Mouse (Mus musculus): ENCODE results near the gene Treml4. TPM values are rescaled to one million over a fixed set of nuclear protein-coding genes. Genes with fewer than 3 reads are reported as not detected.

Gene Treml4
- polyA plus RNA-seq, 1 experiment from 2014 or later, result 1.5 TPM

DNA sequence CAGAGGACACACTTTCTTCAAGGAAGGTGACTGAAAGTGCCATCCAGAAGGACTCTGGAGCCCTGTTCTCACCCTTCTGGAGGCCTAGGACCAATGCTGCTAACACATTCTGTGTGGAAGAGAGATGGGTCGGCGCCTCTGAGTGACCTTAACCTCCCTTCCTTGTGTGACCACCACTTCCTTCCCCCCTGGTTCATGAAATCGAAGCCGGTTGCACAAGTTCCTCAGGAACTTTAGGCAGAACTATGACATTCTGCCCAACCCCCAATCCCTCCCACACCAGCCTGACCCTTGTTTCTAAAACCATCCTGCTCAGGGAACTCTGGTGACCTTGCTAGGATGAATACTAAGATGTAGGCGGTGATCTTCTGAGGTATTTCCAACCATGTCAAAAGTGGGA, 60.2 kb downstream of the Treml4 start:
- Histone ChIP-seq H3K4me1 (replicated peaks; ENCODE audit: control insufficient read depth, insufficient read depth, low read length) (no peaks in the 10 kb centered on the region), H3K4me2 (ENCODE audit: low read length) (no peak overlapping the region), H3K9me3 (ENCODE audit: control insufficient read depth, low read length) (no peaks in the 10 kb centered on the region), H3K27ac (ENCODE audit: low read depth) (no peak overlapping the region), H3K27me3 (replicated peaks; ENCODE audit: control insufficient read depth, insufficient read depth, low read length) (no peaks in the 10 kb centered on the region), H3K4me3 (ENCODE audit: low read depth, low read length) (no peak overlapping the region), H3K9ac (ENCODE audit: low read length) (no peak overlapping the region), H3K36me3 (ENCODE audit: control insufficient read depth, insufficient read depth, low read length) (no peaks in the 10 kb centered on the region)
- ATAC-seq (replicated peaks; ENCODE audit: low FRiP score, low TSS enrichment, low read depth), result no peak
- WGBS, result 89% methylated on average over 5 of the region's 5 CpGs
- no peak for DNase-seq (ENCODE audit: low spot score)

Other genes with a start within 250 kb of the Treml4 start
- not detected in 2 replicates for gene 1700122O11Rik, start 226.0 kb upstream of the Treml4 start, polyA plus RNA-seq (2014; fragmentation: Nextera tagmentation; extraction: Ambion mirVana)
- not detected in 2 replicates for gene 1700067P10Rik, start 175.0 kb upstream of the Treml4 start, polyA plus RNA-seq (2014; fragmentation: Nextera tagmentation; extraction: Ambion mirVana)
- not detected in 2 replicates for gene 9830107B12Rik, start 118.0 kb upstream of the Treml4 start, polyA plus RNA-seq (2014; fragmentation: Nextera tagmentation; extraction: Ambion mirVana)
- gene A530064D06Rik, start 97.0 kb upstream of the Treml4 start, polyA plus RNA-seq (2014; fragmentation: Nextera tagmentation; extraction: Ambion mirVana), result 0.09 TPM in 1 of 2 replicates, not detected in the other
- gene Trem1, start 31.5 kb upstream of the Treml4 start, polyA plus RNA-seq (2014; fragmentation: Nextera tagmentation; extraction: Ambion mirVana), result 0.17 and 0.23 TPM in 2 replicates
- gene Trem3, start 16.5 kb upstream of the Treml4 start, polyA plus RNA-seq (2014; fragmentation: Nextera tagmentation; extraction: Ambion mirVana), result 0.19 and 0.30 TPM in 2 replicates
- 0.08 and 0.11 TPM in 2 replicates for gene Treml2, start 35.2 kb downstream of the Treml4 start, polyA plus RNA-seq (2014; fragmentation: Nextera tagmentation; extraction: Ambion mirVana)
- gene B430306N03Rik, start 51.8 kb downstream of the Treml4 start, polyA plus RNA-seq (2014; fragmentation: Nextera tagmentation; extraction: Ambion mirVana), result 0.41 and 0.46 TPM in 2 replicates
- gene Trem2, start 82.1 kb downstream of the Treml4 start, polyA plus RNA-seq (2014; fragmentation: Nextera tagmentation; extraction: Ambion mirVana), result 2.6 and 2.9 TPM in 2 replicates
- 0.24 and 0.91 TPM in 2 replicates for gene Treml1, start 95.6 kb downstream of the Treml4 start, polyA plus RNA-seq (2014; fragmentation: Nextera tagmentation; extraction: Ambion mirVana)
- 21.4 and 24.0 TPM in 2 replicates for gene Nfya, start 145.6 kb downstream of the Treml4 start, polyA plus RNA-seq (2014; fragmentation: Nextera tagmentation; extraction: Ambion mirVana)
- 72.4 and 77.7 TPM in 2 replicates for gene Oard1, start 145.7 kb downstream of the Treml4 start, polyA plus RNA-seq (2014; fragmentation: Nextera tagmentation; extraction: Ambion mirVana)
- gene Apobec2, start 168.6 kb downstream of the Treml4 start, polyA plus RNA-seq (2014; fragmentation: Nextera tagmentation; extraction: Ambion mirVana), result 2.4 and 3.3 TPM in 2 replicates
- gene Tspo2, start 187.2 kb downstream of the Treml4 start, polyA plus RNA-seq (2014; fragmentation: Nextera tagmentation; extraction: Ambion mirVana), result 1.6 and 1.7 TPM in 2 replicates
- gene Unc5cl, start 190.6 kb downstream of the Treml4 start, polyA plus RNA-seq (2014; fragmentation: Nextera tagmentation; extraction: Ambion mirVana), result 33.5 and 37.0 TPM in 2 replicates

Measured in intestine, embryonic 14.5 days (tissue).